Mouse (Mus musculus) E14TG2a.4 (cell line): ENCODE results near the gene Hephl1.
"Not testable (repeated sequence)": the region's sequence is repeated elsewhere in the genome, so short reads cannot be mapped to it uniquely, and the experiment has no call there.

Experiments used
- CTCF ChIP-seq: conservative IDR thresholded peaks from 2 replicates; pipeline ENCODE4 v1.5.1; 2014; ENCODE audit warnings: low read length
- NANOG ChIP-seq: IDR thresholded peaks from 2 replicates; pipeline ENCODE4 v1.6.1; 2014; ENCODE audit warnings: borderline replicate concordance, low read length, mixed read lengths
- POU5F1 ChIP-seq: IDR thresholded peaks from 2 replicates; pipeline ENCODE4 v1.6.1; 2014; ENCODE audit warnings: low read length, borderline replicate concordance

GRCm38 (mm10) chr9:15098421-15098820 is 13.5 kb downstream of the Hephl1 start:
- not testable (repeated sequence) for TF ChIP-seq CTCF, NANOG, POU5F1
